Mouse (Mus musculus): Measurements from ENCODE around the gene Lrrfip2. TPM values are rescaled to one million over a fixed set of nuclear protein-coding genes. Genes with fewer than 3 reads are reported as not detected.
A peak's percentile ranks its signal among the peaks of the same experiment; 100 is the strongest.

The Lrrfip2 gene
- total and polyA plus RNA-seq, 3 experiments: 16.6 to 30.9 (median 25.2) TPM

DNA sequence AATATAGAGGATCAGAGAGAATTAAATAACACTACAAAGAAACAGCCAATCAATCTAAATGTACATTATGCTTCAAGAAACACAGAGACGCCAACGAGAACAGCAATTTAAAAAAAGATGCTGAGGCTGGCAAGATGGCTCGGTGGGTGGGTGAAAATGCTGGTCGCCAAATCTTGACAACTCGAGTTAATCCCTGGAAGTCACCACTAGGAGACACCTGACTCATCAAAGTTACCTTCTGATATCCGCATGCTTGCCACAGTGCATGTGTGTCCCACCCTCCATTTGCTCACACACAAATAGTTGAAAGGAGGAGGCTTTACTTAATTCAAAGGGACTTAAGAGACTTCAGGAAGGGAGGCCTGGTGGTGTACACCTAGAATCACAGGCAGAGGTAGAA lies 128.2 kb downstream of the Lrrfip2 start:
- Histone ChIP-seq H3K27me3 (replicated peaks) (no peaks in the 10 kb centered on the region), H3K79me2 (replicated peaks; ENCODE audit: control insufficient read depth, extremely low read depth, insufficient read depth, poor library complexity, severe bottlenecking) (no peaks in the 10 kb centered on the region), H3K36me3 (replicated peaks in 1 of 2; ENCODE audit: control insufficient read depth in 1 of 2, insufficient read depth in 1 of 2, low read length in 1 of 2) (peaks cover 65 to 85% of the 10 kb centered on the region in 2 experiments), H3K9me3 (replicated peaks; ENCODE audit: low read length) (no peaks in the 10 kb centered on the region), H3K4me3 (replicated peaks in 1 of 3; ENCODE audit: low read depth in 2 of 3, low read length in 2 of 3, poor library complexity in 1 of 3) (no peak overlapping the region), H3K27ac (ENCODE audit: insufficient read depth, low read depth) (no peak overlapping the region), H3K9ac (ENCODE audit: insufficient read depth, low read depth) (no peak overlapping the region), H3K4me1 (ENCODE audit: control insufficient read depth in 1 of 2, insufficient read depth in 2 of 2) (peaks cover 0 to 4% of the 10 kb centered on the region in 2 experiments; a peak in 1 of 4 replicates), H3K4me2 (ENCODE audit: insufficient read depth, low read depth, poor library complexity, severe bottlenecking) (no peak overlapping the region)
- in situ Hi-C loops (cut with MboI; ENCODE audit: low pct_ligation_motif_present, low pct_unique_long_range_greater_than_20kb, low sequenced_read_pairs): no loop called here
- TF ChIP-seq MAZ (IDR thresholded peaks at IDR 0.05; ENCODE audit: low read depth, low read length): no peak
- TF ChIP-seq USF1 (IDR thresholded peaks at IDR 0.05; ENCODE audit: low read depth, low read length): no peak
- TF ChIP-seq SMC3 (IDR thresholded peaks at IDR 0.05; ENCODE audit: low read depth, low read length): no peak
- TF ChIP-seq RAD21 (IDR thresholded peaks at IDR 0.05; ENCODE audit: low read depth, low read length): no peak
- dilution Hi-C loops (cut with MboI; ENCODE audit: extremely low pct_ligation_motif_present, extremely low pct_unique_long_range_greater_than_20kb, low sequenced_read_pairs): no loop called here
- no peak for DNase-seq (ENCODE audit: extremely low read depth)

DNA sequence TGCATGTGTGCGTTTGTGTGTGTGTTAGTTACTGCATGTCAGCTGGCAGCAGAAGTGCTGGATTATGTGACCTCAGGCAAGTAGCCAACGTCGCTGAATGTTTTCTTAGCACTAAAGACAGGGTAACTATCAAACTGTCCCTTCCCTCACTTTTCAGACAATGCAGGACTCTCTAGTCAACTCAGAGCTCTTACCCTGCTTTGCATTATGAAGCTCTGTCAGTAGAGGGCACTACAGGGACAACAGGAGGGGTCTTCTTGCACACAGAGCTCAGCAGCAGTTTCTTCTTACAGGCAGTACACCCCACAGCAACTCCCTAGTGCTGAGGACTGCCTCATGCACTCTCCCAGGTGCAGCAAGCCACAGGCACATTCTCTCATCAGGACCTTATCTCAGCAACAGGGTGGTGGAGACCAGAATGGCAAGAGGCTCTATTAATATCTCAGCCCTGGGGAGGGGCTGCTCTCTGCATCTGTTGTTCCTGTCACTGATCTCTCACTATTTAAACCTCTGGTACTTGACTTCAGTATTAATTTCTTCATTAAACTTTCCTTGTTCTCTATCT lies 130.4 kb downstream of the Lrrfip2 start:
- H3K9ac ChIP-seq (ENCODE audit: insufficient read depth, low read depth): no peak overlapping the region
- in situ Hi-C loops (cut with MboI; ENCODE audit: low pct_ligation_motif_present, low pct_unique_long_range_greater_than_20kb, low sequenced_read_pairs): no loop called here
- DNase-seq (ENCODE audit: extremely low read depth): peak; percentile 37

DNA sequence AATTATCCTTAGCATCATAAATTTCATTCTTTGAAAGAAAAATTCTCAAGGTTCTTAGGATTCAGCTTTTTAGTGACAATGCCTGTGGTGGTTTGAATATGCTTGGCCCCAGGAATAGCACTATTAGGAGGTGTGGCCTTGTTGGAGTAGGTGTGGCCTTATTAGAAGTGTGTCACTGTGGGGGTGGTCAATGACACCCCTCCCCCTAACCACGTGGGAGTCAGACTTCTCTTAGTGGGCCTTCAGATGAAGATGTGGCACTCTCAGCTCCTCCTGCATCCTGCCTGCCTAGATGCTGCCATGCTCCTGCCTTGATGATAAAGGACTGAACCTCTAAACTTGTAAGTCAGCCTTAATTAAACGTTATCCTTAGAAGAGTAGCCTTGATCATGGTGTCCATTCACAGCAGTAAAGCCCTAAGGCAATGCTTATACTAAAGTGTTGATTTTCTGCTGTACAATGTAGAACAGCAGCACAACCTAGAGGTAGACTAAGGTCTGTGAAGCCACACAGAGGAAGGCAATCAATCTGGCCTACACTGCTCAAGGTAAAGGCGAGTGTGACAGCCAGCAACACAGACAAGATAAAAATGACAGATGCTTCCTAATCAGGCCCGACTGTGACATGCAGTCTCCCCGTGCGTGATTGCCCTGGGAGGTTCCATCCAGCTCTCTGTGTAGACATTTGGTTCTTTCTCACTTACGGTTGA lies 134.9 kb downstream of the Lrrfip2 start:
- Histone ChIP-seq H3K4me1 (ENCODE audit: control insufficient read depth in 1 of 2, insufficient read depth in 2 of 2) (no peaks in the 10 kb centered on the region), H3K9me3 (replicated peaks; ENCODE audit: low read length) (no peaks in the 10 kb centered on the region), H3K4me2 (ENCODE audit: insufficient read depth, low read depth, poor library complexity, severe bottlenecking) (no peak overlapping the region), H3K27me3 (replicated peaks) (no peaks in the 10 kb centered on the region), H3K4me3 (replicated peaks in 1 of 3; ENCODE audit: low read depth in 2 of 3, low read length in 2 of 3, poor library complexity in 1 of 3) (no peak overlapping the region), H3K36me3 (replicated peaks in 1 of 2; ENCODE audit: control insufficient read depth in 1 of 2, insufficient read depth in 1 of 2, low read length in 1 of 2) (peaks cover 74 to 88% of the 10 kb centered on the region in 2 experiments), H3K9ac (ENCODE audit: insufficient read depth, low read depth) (no peak overlapping the region), H3K27ac (ENCODE audit: insufficient read depth, low read depth) (no peak overlapping the region), H3K79me2 (replicated peaks; ENCODE audit: control insufficient read depth, extremely low read depth, insufficient read depth, poor library complexity, severe bottlenecking) (no peaks in the 10 kb centered on the region)
- no peak for DNase-seq (ENCODE audit: extremely low read depth)
- in situ Hi-C loops (cut with MboI; ENCODE audit: low pct_ligation_motif_present, low pct_unique_long_range_greater_than_20kb, low sequenced_read_pairs) (no loop called here), dilution Hi-C loops (cut with MboI; ENCODE audit: extremely low pct_ligation_motif_present, extremely low pct_unique_long_range_greater_than_20kb, low sequenced_read_pairs) (no loop called here)
- TF ChIP-seq IRF4 (IDR thresholded peaks at IDR 0.05; ENCODE audit: low read depth, low read length) (no peak), CTCF (conservative IDR thresholded peaks at IDR 0.05 in 1 of 2, IDR thresholded peaks at IDR 0.05 in 1 of 2; ENCODE audit: low read depth in 2 of 2, low read length in 2 of 2) (0 out of 4 replicates have a peak, but pooled peaks of 1 of the 2 experiments have one; percentile 15)

More for the DNA sequence above, 130.4 kb downstream of the Lrrfip2 start:
- no peaks in the 10 kb centered on the region for H3K79me2 ChIP-seq (replicated peaks; ENCODE audit: control insufficient read depth, extremely low read depth, insufficient read depth, poor library complexity, severe bottlenecking)
- peaks cover 0 to 2% of the 10 kb centered on the region in 2 experiments; a peak in 1 of 4 replicates for H3K4me1 ChIP-seq (ENCODE audit: control insufficient read depth in 1 of 2, insufficient read depth in 2 of 2)
- dilution Hi-C loops (cut with MboI; ENCODE audit: extremely low pct_ligation_motif_present, extremely low pct_unique_long_range_greater_than_20kb, low sequenced_read_pairs): no loop called here
- H3K36me3 ChIP-seq (replicated peaks in 1 of 2; ENCODE audit: control insufficient read depth in 1 of 2, insufficient read depth in 1 of 2, low read length in 1 of 2): peaks cover 67 to 90% of the 10 kb centered on the region in 2 experiments
- no peak overlapping the region for H3K27ac ChIP-seq (ENCODE audit: insufficient read depth, low read depth)
- H3K9me3 ChIP-seq (replicated peaks; ENCODE audit: low read length): no peaks in the 10 kb centered on the region
- no peak overlapping the region for H3K4me3 ChIP-seq (replicated peaks in 1 of 3; ENCODE audit: low read depth in 2 of 3, low read length in 2 of 3, poor library complexity in 1 of 3)
- H3K27me3 ChIP-seq (replicated peaks): no peaks in the 10 kb centered on the region
- H3K4me2 ChIP-seq (ENCODE audit: insufficient read depth, low read depth, poor library complexity, severe bottlenecking): no peak overlapping the region
- TF ChIP-seq JUND (conservative IDR thresholded peaks at IDR 0.05; ENCODE audit: low read depth, low read length) (no peak), BHLHE40 (IDR thresholded peaks at IDR 0.05; ENCODE audit: low read depth, low read length) (no peak), RCOR1 (conservative IDR thresholded peaks at IDR 0.05; ENCODE audit: low read depth, low read length) (no peak), KAT2A (IDR thresholded peaks at IDR 0.05; ENCODE audit: insufficient replicate concordance, low read length) (no peak), POLR2AphosphoS2 (IDR thresholded peaks at IDR 0.05; ENCODE audit: low read depth, low read length) (no peak), SMC3 (IDR thresholded peaks at IDR 0.05; ENCODE audit: low read depth, low read length) (no peak; the same call in 1 of the 2 replicates), CTCF (conservative IDR thresholded peaks at IDR 0.05 in 1 of 2, IDR thresholded peaks at IDR 0.05 in 1 of 2; ENCODE audit: low read depth in 2 of 2, low read length in 2 of 2) (peak; percentile 42 to 50; a peak in 3 of 4 replicates), CHD2 (IDR thresholded peaks at IDR 0.05; ENCODE audit: low read length) (no peak)
